Mouse (Mus musculus): ENCODE data around the gene Adcy6. TPM values are rescaled to one million over a fixed set of nuclear protein-coding genes. Genes with fewer than 3 reads are reported as not detected.

Gene Adcy6
- polyA plus RNA-seq, 1 experiment from 2014 or later: 46.7 TPM

DNA sequence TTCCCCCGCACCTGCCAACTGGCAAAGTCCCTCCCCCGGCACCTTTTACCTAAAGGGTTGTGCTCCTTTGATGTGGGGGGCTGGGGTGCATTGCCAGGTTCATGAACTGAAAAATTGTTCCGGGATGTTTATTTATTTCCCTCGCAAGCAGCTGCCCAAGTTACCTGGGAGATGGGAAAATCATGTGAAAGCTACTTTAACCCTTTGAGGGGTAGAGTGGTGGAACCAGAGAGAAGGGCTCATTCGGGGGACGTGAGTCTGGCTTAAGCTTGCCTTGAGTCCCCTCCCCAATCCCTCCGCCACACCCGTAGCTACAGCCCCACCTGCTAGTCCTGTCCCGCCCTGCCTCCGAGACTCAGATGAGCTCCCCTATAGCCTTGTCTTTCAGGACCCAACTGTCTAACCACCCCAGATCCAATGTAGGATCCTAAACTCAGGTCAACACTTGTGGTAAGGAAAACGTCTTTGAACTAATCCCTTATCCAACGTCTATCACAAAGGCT, 306 bp upstream of the Adcy6 start:
- ATAC-seq (ENCODE audit: insufficient number of reproducible peaks, low FRiP score): no peak

DNA sequence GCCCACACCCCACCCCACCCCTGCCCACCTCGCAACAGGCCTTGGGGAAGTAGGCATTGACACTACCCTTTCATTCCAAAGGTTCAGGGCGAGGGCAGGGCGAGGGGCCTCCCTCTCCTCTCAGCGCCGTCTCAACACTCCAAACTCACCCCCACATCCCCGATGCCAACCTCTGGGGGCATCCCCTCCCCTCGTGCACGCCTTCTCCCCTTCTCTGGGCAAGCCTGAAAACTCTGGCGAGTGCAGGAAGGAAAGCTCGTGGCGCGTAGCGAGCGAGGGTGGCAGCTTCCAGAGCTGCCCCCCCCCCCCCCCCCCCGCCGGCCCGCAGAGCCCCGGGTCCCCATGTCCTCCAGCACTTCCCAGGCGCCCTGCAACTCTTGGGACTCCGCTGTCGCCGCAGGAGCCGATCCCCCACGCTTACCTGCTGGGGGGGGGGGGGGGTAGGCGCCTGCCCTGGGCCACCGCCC, 1.1 kb downstream of the Adcy6 start:
- peaks cover 36% of the 10 kb centered on the region for H3K4me1 ChIP-seq (replicated peaks)
- H3K4me2 ChIP-seq: peak overlapping the region; percentile 91
- H3K27me3 ChIP-seq (replicated peaks): no peaks in the 10 kb centered on the region
- peak overlapping the region; percentile 100 for H3K9ac ChIP-seq
- 0 out of 2 replicates have a peak, but pooled peaks have one; percentile 1 for ATAC-seq (ENCODE audit: insufficient number of reproducible peaks, low FRiP score)
- H3K27ac ChIP-seq (ENCODE audit: poor library complexity, severe bottlenecking): peak overlapping the region; percentile 99
- 1% methylated on average over 13 of the region's 26 CpGs for WGBS
- H3K9me3 ChIP-seq (replicated peaks): no peaks in the 10 kb centered on the region
- peak overlapping the region; percentile 94 for H3K4me3 ChIP-seq
- peaks cover 14% of the 10 kb centered on the region for H3K36me3 ChIP-seq

More for the DNA sequence above, 306 bp upstream of the Adcy6 start:
- peak overlapping the region; percentile 100 for H3K9ac ChIP-seq
- no peaks in the 10 kb centered on the region for H3K9me3 ChIP-seq (replicated peaks)
- H3K4me3 ChIP-seq: peak overlapping the region; percentile 94
- 10% methylated on average over 12 of the region's 12 CpGs for WGBS
- H3K27ac ChIP-seq (ENCODE audit: poor library complexity, severe bottlenecking): peak overlapping the region; percentile 99
- no peaks in the 10 kb centered on the region for H3K27me3 ChIP-seq (replicated peaks)
- peak overlapping the region; percentile 91 for H3K4me2 ChIP-seq
- peaks cover under 1% of the 10 kb centered on the region; the same call in 1 of the 2 replicates for H3K36me3 ChIP-seq
- H3K4me1 ChIP-seq (replicated peaks): peaks cover 35% of the 10 kb centered on the region

DNA sequence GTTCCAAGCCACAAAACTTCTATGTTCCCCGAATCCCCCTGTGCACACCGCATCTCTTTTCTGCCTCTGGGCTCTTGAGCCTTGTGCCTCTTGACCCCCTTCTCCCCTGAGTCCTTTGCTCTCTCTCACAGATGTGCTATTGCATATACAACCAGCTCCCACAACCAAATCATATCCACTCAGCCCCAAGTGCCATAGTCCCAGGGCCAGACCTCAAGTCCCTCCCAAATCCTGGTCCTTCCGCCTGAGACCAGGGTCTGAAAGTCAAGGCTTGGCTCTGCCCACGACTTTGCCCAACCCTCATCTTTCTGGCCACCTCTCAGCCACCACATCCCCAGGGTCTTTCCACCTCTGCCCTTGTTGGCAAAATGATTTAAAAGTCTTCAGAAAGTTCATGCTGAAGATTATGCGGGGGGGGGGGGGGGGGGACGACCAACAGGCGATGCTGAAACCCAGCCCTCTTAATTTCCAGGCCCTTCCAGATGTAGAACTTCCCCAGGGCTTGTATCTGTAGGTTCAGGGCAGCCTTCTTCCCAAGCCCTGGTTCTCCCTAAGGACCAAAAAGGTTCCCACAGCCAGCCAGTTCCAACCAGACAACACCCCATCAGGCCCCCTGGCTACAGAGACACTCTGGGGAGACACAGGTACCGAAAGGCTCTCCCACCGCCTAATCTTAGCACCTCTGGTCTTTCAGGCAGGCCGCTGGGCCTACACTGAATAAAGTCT, 1.7 kb downstream of the Adcy6 start:
- Histone ChIP-seq H3K27me3 (replicated peaks) (no peaks in the 10 kb centered on the region), H3K27ac (ENCODE audit: poor library complexity, severe bottlenecking) (peak overlapping the region; percentile 99), H3K36me3 (peaks cover 20% of the 10 kb centered on the region), H3K9me3 (replicated peaks) (no peaks in the 10 kb centered on the region), H3K4me2 (peak overlapping the region; percentile 91), H3K9ac (peak overlapping the region; percentile 100), H3K4me1 (replicated peaks) (peaks cover 42% of the 10 kb centered on the region), H3K4me3 (peak overlapping the region; percentile 94)
- WGBS: 4% methylated on average over 10 of the region's 10 CpGs
- no peak for ATAC-seq (ENCODE audit: insufficient number of reproducible peaks, low FRiP score)

DNA sequence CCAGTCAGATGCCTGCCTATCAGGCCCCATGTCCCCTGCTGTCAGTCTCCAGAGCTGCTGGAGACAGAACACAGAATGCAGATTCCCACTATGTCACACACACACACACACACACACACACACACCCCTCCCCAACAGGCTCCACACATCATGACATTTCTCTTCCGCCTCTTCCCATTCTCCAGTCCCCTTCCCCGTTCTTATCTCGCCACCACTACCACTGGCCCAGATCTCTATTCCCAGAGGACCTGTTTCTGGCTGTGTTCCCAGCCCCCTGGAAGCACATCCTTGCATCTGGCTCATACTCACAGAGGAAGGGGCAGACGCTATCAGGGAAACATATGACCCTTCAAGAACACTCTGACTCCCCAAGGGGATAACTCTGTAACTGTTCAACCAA, 2.3 kb downstream of the Adcy6 start:
- whole genome bisulfite sequencing: 6% methylated on average over 4 of the region's 4 CpGs
- Histone ChIP-seq H3K9ac (peak overlapping the region; percentile 100), H3K4me3 (peak overlapping the region; percentile 94), H3K9me3 (replicated peaks) (no peaks in the 10 kb centered on the region), H3K27ac (ENCODE audit: poor library complexity, severe bottlenecking) (peak overlapping the region; percentile 99), H3K4me1 (replicated peaks) (peaks cover 48% of the 10 kb centered on the region), H3K4me2 (peak overlapping the region; percentile 91), H3K27me3 (replicated peaks) (no peaks in the 10 kb centered on the region), H3K36me3 (peaks cover 26% of the 10 kb centered on the region)
- ATAC-seq (ENCODE audit: insufficient number of reproducible peaks, low FRiP score): peak; percentile 79

- H3K4me3 ChIP-seq: peak overlapping the region; percentile 94
- H3K36me3 ChIP-seq: peaks cover 27% of the 10 kb centered on the region
- peak overlapping the region; percentile 91 for H3K4me2 ChIP-seq
- peak overlapping the region; percentile 100 for H3K9ac ChIP-seq
- no peaks in the 10 kb centered on the region for H3K9me3 ChIP-seq (replicated peaks)
- no peak for ATAC-seq (ENCODE audit: insufficient number of reproducible peaks, low FRiP score)
- H3K27me3 ChIP-seq (replicated peaks): no peaks in the 10 kb centered on the region
- 26% methylated on average over 9 of the region's 9 CpGs for WGBS
- peak overlapping the region; percentile 99 for H3K27ac ChIP-seq (ENCODE audit: poor library complexity, severe bottlenecking)
- peaks cover 57% of the 10 kb centered on the region for H3K4me1 ChIP-seq (replicated peaks)
Observed at GRCm38 (mm10) chr15:98606739-98607138, 3.1 kb downstream of the Adcy6 start.

DNA sequence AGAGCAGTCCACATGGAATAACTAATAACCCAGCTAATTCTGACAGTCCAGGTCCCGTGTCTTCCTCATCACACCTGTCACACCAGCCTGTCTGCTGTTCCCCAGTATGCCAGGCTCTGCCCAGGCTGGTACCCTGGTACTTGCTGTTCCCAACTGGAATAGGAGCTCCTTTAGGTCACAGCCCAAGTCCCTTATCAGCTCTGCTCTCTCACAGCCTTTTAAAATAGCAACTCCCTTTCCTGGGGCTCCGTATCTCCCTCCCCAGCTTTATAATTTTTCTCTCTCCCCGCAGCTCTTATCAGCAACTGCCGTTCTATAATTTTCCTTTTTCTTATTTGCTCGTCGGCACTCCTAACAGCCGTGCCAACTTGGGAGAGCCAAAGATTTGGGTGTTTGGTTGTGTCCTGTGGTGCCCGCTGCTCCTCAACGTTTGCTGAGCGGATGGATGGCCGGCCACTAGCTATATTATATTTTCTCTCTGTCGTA, 3.8 kb downstream of the Adcy6 start:
- H3K36me3 ChIP-seq: peaks cover 34% of the 10 kb centered on the region
- no peaks in the 10 kb centered on the region for H3K9me3 ChIP-seq (replicated peaks)
- H3K9ac ChIP-seq: peak overlapping the region; percentile 100
- peaks cover 63% of the 10 kb centered on the region for H3K4me1 ChIP-seq (replicated peaks)
- WGBS: 18% methylated on average over 12 of the region's 12 CpGs
- peak overlapping the region; percentile 91 for H3K4me2 ChIP-seq
- H3K27me3 ChIP-seq (replicated peaks): no peaks in the 10 kb centered on the region
- H3K27ac ChIP-seq (ENCODE audit: poor library complexity, severe bottlenecking): peak overlapping the region; percentile 99
- peak overlapping the region; percentile 94 for H3K4me3 ChIP-seq
- ATAC-seq (ENCODE audit: insufficient number of reproducible peaks, low FRiP score): no peak

DNA sequence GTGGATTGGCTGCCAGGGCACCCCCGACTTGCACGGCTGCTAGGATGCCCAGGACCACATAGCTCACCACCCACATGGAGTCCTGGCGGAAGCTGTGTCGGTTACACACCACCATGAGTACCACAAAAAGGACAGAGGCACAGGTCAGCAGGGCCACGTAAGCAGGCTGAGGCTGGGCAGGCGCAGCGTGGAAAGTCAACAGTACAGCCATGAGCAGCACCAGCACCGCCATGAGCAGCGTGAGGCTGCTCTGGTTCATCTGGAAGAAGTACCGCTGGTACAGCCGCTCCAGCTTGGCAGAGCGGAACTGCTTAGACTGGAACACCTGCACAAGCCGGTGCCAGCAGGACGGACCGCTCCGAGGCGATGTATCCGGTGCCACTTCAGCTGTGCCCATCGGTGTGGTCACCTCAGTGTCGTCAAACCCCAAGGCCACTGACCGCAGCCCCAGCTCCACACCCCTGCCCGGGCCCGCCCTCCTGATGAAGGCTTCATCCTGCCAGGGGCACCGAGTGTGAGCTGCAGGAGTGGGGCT, 5.8 kb downstream of the Adcy6 start:
- 86% methylated on average over 24 of the region's 24 CpGs for WGBS
- Histone ChIP-seq H3K4me3 (peak overlapping the region; percentile 44; the same call in 1 of the 2 replicates), H3K9ac (peak overlapping the region; percentile 82), H3K27me3 (replicated peaks) (no peaks in the 10 kb centered on the region), H3K4me2 (peak overlapping the region; percentile 91), H3K9me3 (replicated peaks) (no peaks in the 10 kb centered on the region), H3K4me1 (replicated peaks) (peaks cover 80% of the 10 kb centered on the region), H3K36me3 (peaks cover 53% of the 10 kb centered on the region), H3K27ac (ENCODE audit: poor library complexity, severe bottlenecking) (peak overlapping the region; percentile 99)
- no peak for ATAC-seq (ENCODE audit: insufficient number of reproducible peaks, low FRiP score)

- Histone ChIP-seq H3K27ac (ENCODE audit: poor library complexity, severe bottlenecking) (peak overlapping the region; percentile 99), H3K9ac (peak overlapping the region; percentile 82), H3K36me3 (peaks cover 65% of the 10 kb centered on the region), H3K4me2 (peak overlapping the region; percentile 91), H3K4me3 (peak overlapping the region; percentile 44), H3K9me3 (replicated peaks) (no peaks in the 10 kb centered on the region), H3K4me1 (replicated peaks) (peaks cover 80% of the 10 kb centered on the region), H3K27me3 (replicated peaks) (no peaks in the 10 kb centered on the region)
- 10% methylated on average over 4 of the region's 4 CpGs for WGBS
- peak; percentile 19; the same call in 1 of the 2 replicates for ATAC-seq (ENCODE audit: insufficient number of reproducible peaks, low FRiP score)
Observed at GRCm38 (mm10) chr15:98602921-98603458, 6.9 kb downstream of the Adcy6 start.

- Histone ChIP-seq H3K4me1 (replicated peaks) (peaks cover 80% of the 10 kb centered on the region), H3K9ac (peak overlapping the region; percentile 82), H3K27me3 (replicated peaks) (no peaks in the 10 kb centered on the region), H3K4me3 (peak overlapping the region; percentile 44), H3K9me3 (replicated peaks) (no peaks in the 10 kb centered on the region), H3K27ac (ENCODE audit: poor library complexity, severe bottlenecking) (peak overlapping the region; percentile 99), H3K4me2 (peak overlapping the region; percentile 91), H3K36me3 (peaks cover 71% of the 10 kb centered on the region)
- peak; percentile 60 for ATAC-seq (ENCODE audit: insufficient number of reproducible peaks, low FRiP score)
- 9% methylated on average over 13 of the region's 13 CpGs for WGBS
Observed at GRCm38 (mm10) chr15:98602191-98602881, 7.5 kb downstream of the Adcy6 start.

- H3K27ac ChIP-seq (ENCODE audit: poor library complexity, severe bottlenecking): peak overlapping the region; percentile 99
- H3K9me3 ChIP-seq (replicated peaks): no peaks in the 10 kb centered on the region
- ATAC-seq (ENCODE audit: insufficient number of reproducible peaks, low FRiP score): no peak; the same call in 1 of the 2 replicates
- H3K4me3 ChIP-seq: peak overlapping the region; percentile 44
- H3K4me2 ChIP-seq: peak overlapping the region; percentile 91
- peaks cover 76% of the 10 kb centered on the region for H3K36me3 ChIP-seq
- peak overlapping the region; percentile 82 for H3K9ac ChIP-seq
- H3K4me1 ChIP-seq (replicated peaks): peaks cover 75% of the 10 kb centered on the region
- WGBS: 25% methylated on average over 7 of the region's 7 CpGs
- H3K27me3 ChIP-seq (replicated peaks): no peaks in the 10 kb centered on the region
Observed at GRCm38 (mm10) chr15:98601832-98602190, 8.1 kb downstream of the Adcy6 start.

All from heart, embryonic 12.5 days (tissue).